Mouse (Mus musculus) hematopoietic stem cell, adult 5-6 weeks (primary cell): ENCODE measurements around the gene Dennd4a. TPM values are rescaled to one million over a fixed set of nuclear protein-coding genes. Genes with fewer than 3 reads are reported as not detected.

ENCODE experiments used
- ATAC-seq, 2 experiments: fragments of 125-278 bp in 1 of 2; replicated peaks in 1 of 2; 2 replicates each; pipeline ENCODE4 v1.8.0; 2016 to 2017; ENCODE audit warnings: inconsistent platforms in 2 of 2, mild to moderate bottlenecking in 2 of 2, moderate number of reproducible peaks in 2 of 2, low read depth in 1 of 2, moderate TSS enrichment in 1 of 2; ENCODE audit not compliant: low FRiP score in 2 of 2, poor library complexity in 2 of 2, severe bottlenecking in 2 of 2, insufficient read depth in 1 of 2, low TSS enrichment in 1 of 2
- total RNA-seq: library from RNA; stranded (forward); fragments of 172-1452, 232-1000 nt; gene quantifications from 2 replicates; pipeline ENCODE4 v1.2.3, GENCODE M21; 2017

Gene Dennd4a
- total RNA-seq, 1 experiment from 2014 or later = 75.6 TPM

- ATAC-seq = no peak
Observed at GRCm38 (mm10) chr9:64960978-64961320, 149.8 kb downstream of the Dennd4a start.

Other genes with a start within 250 kb of the Dennd4a start
- 131 and 206 TPM in 2 replicates for gene Rab11a, start 73.6 kb upstream of the Dennd4a start, total RNA-seq
- not detected in 2 replicates for gene Slc24a1, start 140.3 kb downstream of the Dennd4a start, total RNA-seq
- gene Ints14, start 149.6 kb downstream of the Dennd4a start, total RNA-seq = 28.8 and 39.5 TPM in 2 replicates
- gene Hacd3, start 210.4 kb downstream of the Dennd4a start, total RNA-seq = 39.1 and 43.6 TPM in 2 replicates
- gene Dpp8, start 221.1 kb downstream of the Dennd4a start, total RNA-seq = 103 and 113 TPM in 2 replicates